Mouse (Mus musculus) midbrain, embryonic 11.5 days (tissue): Measurements from ENCODE around the gene Trarg1. TPM values are rescaled to one million over a fixed set of nuclear protein-coding genes. Genes with fewer than 3 reads are reported as not detected.

Experiments
- ATAC-seq: fragments of 200-750 bp; cut with Nextera tagmentation; 2 replicates; pipeline ENCODE4 v1.8.0; 2017; ENCODE audit warnings: moderate TSS enrichment, moderate library complexity; ENCODE audit not compliant: low FRiP score
- DNase-seq: peaks from one replicate; pipeline ENCODE4 v3.0.0; 2015; ENCODE audit warnings: low spot score; ENCODE audit errors: missing footprints
- H3K27ac ChIP-seq: fragments of 300-500 bp; sonication (generic); 2 replicates; pipeline ENCODE4 v1.5.1; 2014; ENCODE audit warnings: low read depth, low read length
- H3K27me3 ChIP-seq: fragments of 300-500 bp; sonication (generic); 2 replicates; pipeline ENCODE4 v1.6.1; 2014; ENCODE audit warnings: mild to moderate bottlenecking, low read length, moderate library complexity, mixed read lengths; ENCODE audit not compliant: control insufficient read depth, insufficient read depth
- H3K36me3 ChIP-seq: fragments of 300-500 bp; sonication (generic); 2 replicates; pipeline ENCODE4 v1.6.1; 2014; ENCODE audit warnings: mild to moderate bottlenecking, low read length, moderate library complexity, mixed read lengths; ENCODE audit not compliant: control insufficient read depth, insufficient read depth
- H3K4me1 ChIP-seq: fragments of 300-500 bp; sonication (generic); 2 replicates; pipeline ENCODE4 v1.6.1; 2014; ENCODE audit warnings: low read length; ENCODE audit not compliant: control insufficient read depth, insufficient read depth
- H3K4me2 ChIP-seq: fragments of 300-500 bp; sonication (generic); 2 replicates; pipeline ENCODE4 v1.6.1; 2014; ENCODE audit warnings: mild to moderate bottlenecking, moderate library complexity
- H3K4me3 ChIP-seq: fragments of 300-500 bp; sonication (generic); 2 replicates; pipeline ENCODE4 v1.5.1; 2014; ENCODE audit warnings: low read depth, low read length
- H3K9ac ChIP-seq: fragments of 300-500 bp; sonication (generic); 2 replicates; pipeline ENCODE4 v1.6.1; 2014; ENCODE audit warnings: low read length
- H3K9me3 ChIP-seq: fragments of 300-500 bp; sonication (generic); 2 replicates; pipeline ENCODE4 v1.6.1; 2016; ENCODE audit warnings: low read length; ENCODE audit not compliant: control insufficient read depth
- WGBS: fragments of 180-500 bp; shearing (Covaris S2); extraction: QIAGEN DNeasy Blood & Tissue Kit; methylation state at CpG from one replicate; pipeline ENCODE4 v1.1.7; 2014; 5-methylcytosine and 5-hydroxymethylcytosine counted together
- polyA plus RNA-seq: library from polyadenylated mRNA; unstranded; fragments of >200 nt; fragmentation: Nextera tagmentation; extraction: Ambion mirVana; gene quantifications from 2 replicates; pipeline ENCODE4 v1.2.1, GENCODE M21; 2014

Gene Trarg1
- polyA plus RNA-seq, 1 experiment from 2014 or later, result 0.04 TPM

DNA sequence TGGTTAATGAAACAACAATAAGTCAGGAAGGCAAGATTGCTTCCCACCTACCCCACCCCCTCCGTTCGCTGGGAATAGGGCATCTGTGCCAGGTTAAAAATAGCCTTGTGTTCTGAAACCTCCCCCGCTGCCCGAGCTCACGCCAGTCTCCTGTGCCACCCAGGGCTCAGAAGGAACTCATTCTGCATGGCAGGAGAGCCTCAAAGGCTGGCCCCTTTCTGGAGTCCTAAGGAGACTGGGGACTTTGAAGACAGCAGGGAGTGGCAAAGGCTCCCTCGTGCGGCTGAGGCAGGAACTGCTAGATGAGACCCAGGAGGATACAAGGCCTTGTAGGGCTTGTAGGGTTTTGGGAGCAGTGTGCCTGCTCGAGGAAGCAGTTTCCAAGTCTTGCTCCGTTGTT lies 32.1 kb upstream of the Trarg1 start:
- Histone ChIP-seq H3K27ac (no peak overlapping the region), H3K4me3 (no peak overlapping the region), H3K4me2 (peak overlapping the region; percentile 36), H3K9ac (peak overlapping the region; percentile 16; the same call in 1 of the 2 replicates), H3K4me1 (peaks cover 4% of the 10 kb centered on the region), H3K36me3 (no peaks in the 10 kb centered on the region), H3K9me3 (no peaks in the 10 kb centered on the region), H3K27me3 (no peaks in the 10 kb centered on the region)
- WGBS, result 8% methylated on average over 9 of the region's 9 CpGs
- DNase-seq, result peak; percentile 99
- ATAC-seq, result 0 out of 2 replicates have a peak, but pooled peaks have one; percentile 24

DNA sequence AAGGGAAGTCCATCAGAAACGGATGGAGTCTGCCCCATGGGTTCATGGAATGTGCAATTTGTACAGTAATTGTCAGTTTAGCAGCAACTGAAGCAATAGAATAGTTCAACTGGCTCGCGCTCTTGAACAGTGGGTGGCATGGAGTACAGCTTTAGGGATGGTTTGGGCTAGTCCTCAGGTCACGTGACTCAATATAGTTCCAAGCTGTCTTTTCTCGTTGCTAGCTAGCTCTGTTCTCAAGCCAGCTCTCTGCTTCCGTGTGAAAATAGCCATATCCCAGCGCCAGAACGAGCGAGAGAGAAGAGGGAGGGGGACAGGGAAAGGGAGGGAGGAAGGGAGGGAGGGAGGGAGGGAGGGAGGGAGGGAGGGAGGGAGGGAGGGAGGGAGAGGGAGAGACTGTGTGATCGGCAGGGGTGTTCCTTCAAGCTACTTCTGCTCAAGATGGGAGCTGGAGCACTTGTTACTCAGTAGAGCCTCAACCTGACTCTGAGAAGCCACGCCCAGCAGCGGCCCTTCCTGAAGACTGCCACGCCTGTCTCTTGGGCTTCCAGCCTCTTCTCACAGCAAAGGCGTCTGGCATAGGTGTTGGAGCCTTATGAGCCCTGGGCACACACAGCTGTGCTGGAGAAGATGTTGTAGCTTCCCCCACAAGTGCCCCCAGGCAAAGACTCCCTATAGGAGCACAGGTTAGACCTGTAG lies 28.6 kb upstream of the Trarg1 start:
- no peak for DNase-seq
- Histone ChIP-seq H3K36me3 (no peaks in the 10 kb centered on the region), H3K27me3 (no peaks in the 10 kb centered on the region), H3K9me3 (no peaks in the 10 kb centered on the region), H3K4me2 (no peak overlapping the region), H3K9ac (no peak overlapping the region), H3K4me3 (no peak overlapping the region), H3K4me1 (no peaks in the 10 kb centered on the region; the same call in none of the 2 replicates), H3K27ac (no peak overlapping the region)
- 69% methylated on average over 11 of the region's 14 CpGs for WGBS
- ATAC-seq, result no peak

DNA sequence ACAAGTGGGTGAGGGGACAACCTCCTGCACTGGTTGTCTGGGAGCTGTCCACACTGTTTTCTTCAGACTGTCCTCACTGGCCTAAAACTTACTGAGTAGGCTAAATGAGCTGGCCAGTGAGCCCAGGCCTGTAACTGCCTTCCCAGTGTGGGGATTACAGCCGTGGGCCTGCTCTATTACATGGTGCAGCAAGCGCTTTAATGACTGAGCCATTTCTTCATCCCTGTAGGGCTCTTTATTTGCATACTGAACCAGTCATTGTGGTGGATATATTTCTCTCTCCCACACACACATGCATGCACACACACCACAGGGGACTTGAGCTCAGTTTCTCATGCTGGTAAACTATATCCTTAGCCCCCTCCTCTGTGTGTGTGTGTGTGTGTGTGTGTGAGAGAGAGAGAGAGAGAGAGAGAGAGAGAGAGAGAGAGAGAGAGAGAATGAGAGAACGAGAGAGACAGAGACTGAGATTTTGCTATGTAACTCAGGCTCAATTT lies 26.7 kb upstream of the Trarg1 start:
- Histone ChIP-seq H3K27me3 (no peaks in the 10 kb centered on the region), H3K36me3 (no peaks in the 10 kb centered on the region), H3K27ac (no peak overlapping the region), H3K9ac (no peak overlapping the region), H3K9me3 (no peaks in the 10 kb centered on the region), H3K4me3 (no peak overlapping the region), H3K4me1 (no peaks in the 10 kb centered on the region), H3K4me2 (no peak overlapping the region)
- ATAC-seq, result no peak
- DNase-seq, result peak; percentile 28
- WGBS, result 60% methylated on average over 3 of the region's 3 CpGs

DNA sequence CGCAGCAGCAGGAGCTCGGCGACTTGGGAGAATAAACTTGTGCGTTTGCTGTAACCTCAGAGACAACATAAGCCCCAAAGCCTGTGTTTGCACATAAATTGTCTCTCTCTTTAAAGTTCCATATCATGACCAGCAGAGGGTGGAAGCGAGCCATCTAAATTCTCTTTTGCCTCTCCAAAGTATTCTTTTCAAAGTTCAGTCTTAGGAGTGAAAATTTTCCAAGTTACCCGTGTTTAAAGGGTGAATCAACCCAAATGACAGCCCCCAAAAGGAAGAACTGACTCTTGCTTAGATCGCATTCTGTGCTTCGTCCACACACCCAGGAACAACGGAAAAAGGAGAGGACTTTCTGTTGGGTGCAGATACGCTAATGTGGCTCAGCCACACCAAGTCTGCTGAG lies 24.5 kb upstream of the Trarg1 start:
- DNase-seq, result peak; percentile 92
- Histone ChIP-seq H3K4me3 (no peak overlapping the region), H3K9me3 (no peaks in the 10 kb centered on the region), H3K4me1 (no peaks in the 10 kb centered on the region), H3K4me2 (peak overlapping the region; percentile 38; the same call in 1 of the 2 replicates), H3K27ac (no peak overlapping the region), H3K27me3 (no peaks in the 10 kb centered on the region), H3K9ac (no peak overlapping the region), H3K36me3 (no peaks in the 10 kb centered on the region)
- 6% methylated on average over 10 of the region's 10 CpGs for WGBS
- ATAC-seq, result no peak

DNA sequence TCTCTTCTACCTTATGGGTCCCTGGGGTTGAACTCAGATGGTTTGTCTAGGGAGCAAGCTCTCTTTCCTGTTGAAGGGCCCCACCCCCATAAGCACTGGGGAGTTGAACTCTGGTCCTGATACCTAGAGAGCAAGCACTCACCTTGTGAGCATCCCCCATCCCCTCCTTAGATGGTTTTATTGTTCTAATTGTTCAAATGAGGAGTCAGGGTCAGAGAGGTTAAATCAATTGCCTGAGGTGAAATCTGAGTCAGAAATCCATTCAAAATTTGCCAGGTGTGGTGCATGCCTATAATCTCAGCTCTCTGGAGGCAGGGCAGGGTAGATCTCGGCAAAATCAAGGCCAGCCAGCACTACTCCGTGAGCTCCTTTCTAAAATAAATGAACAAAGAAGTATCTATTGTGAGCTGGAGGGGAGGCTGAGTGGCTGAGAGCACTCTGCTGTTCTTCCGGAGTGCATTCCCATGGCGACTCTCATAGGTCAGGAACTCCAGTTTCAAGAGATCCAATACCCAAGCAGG lies 22.1 kb upstream of the Trarg1 start:
- Histone ChIP-seq H3K27ac (no peak overlapping the region), H3K9ac (no peak overlapping the region), H3K36me3 (no peaks in the 10 kb centered on the region), H3K4me2 (no peak overlapping the region), H3K27me3 (no peaks in the 10 kb centered on the region), H3K9me3 (no peaks in the 10 kb centered on the region), H3K4me3 (no peak overlapping the region), H3K4me1 (no peaks in the 10 kb centered on the region)
- whole genome bisulfite sequencing, result 53% methylated on average over 4 of the region's 4 CpGs
- peak; percentile 49 for DNase-seq
- ATAC-seq, result no peak

DNA sequence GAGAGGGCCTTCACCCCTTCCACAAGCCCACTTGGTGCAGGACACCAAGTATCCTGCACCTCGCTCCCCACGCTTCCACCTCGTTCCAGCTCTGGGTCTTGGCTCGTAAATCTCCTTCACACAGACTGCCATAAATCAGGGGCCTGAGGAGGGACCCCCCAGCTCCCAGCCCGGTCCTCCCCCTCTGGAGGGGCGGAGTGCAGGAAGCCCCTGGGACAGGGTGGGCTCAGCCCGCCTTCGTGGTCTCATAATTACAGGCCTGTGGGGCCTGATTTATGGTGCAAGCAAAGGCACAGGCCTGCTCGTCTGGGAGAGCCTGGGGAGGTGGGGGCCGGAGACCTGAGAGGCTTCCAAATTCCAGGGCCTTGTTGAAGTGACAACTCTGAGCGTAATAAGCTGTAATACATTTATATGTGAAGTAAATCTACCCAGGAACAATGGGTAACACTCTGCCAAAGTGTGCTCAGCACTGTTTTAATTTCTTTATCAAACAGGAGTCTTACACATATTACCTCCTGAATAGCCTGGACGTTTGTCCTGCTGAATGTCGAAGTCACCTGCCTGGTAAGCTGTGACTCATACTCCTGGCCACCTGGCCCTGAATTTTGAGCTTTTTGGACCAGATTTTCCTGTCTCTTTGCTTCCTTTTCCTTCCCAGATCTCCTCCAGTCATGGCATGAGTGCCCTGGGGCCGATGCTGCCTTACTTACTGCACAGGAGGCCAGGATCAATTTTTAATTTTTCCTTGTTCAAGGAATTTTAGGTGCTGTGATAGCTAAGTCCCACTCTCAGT lies 20.3 kb upstream of the Trarg1 start:
- 79% methylated on average over 14 of the region's 14 CpGs for WGBS

DNA sequence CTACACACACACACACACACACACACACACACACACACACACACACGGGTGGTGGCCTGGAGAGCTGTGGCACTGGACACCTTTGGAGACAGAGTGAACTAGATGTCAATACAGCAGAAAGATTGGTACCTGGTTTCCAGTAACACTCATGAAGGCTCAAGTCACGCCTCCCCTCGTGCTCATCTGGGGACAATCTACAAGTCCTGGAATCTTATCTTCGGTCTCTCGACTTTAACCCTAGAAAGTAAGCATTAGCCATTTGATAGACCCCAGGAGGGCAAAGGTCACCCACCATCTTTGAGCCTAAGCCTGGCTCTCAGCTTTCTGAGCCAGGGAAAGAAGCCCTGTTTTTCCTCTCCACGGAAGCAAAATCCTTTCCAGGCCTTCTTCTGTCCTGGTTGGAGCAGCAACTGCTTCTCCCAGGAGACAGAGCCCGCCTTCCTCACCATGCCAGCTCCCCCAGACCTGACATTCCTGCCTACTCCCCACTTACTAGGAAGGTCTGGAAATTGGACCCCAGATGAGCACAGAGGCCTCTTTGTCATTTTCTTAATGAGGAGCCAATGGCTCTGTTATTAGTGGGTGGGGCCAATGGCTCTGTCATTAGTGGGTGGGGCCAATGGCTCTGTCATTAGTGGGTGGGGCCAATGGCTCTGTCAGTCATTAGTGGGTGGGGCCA lies 17.7 kb upstream of the Trarg1 start:
- H3K4me2 ChIP-seq, result no peak overlapping the region
- 72% methylated on average over 7 of the region's 7 CpGs for WGBS
- no peaks in the 10 kb centered on the region for H3K9me3 ChIP-seq
- DNase-seq (no peak), ATAC-seq (no peak)
- no peak overlapping the region for H3K9ac ChIP-seq
- no peaks in the 10 kb centered on the region; the same call in 1 of the 2 replicates for H3K4me1 ChIP-seq
- no peak overlapping the region for H3K4me3 ChIP-seq
- H3K27ac ChIP-seq, result no peak overlapping the region
- peaks cover 13% of the 10 kb centered on the region for H3K27me3 ChIP-seq
- H3K36me3 ChIP-seq, result no peaks in the 10 kb centered on the region

More for the DNA sequence above, 20.3 kb upstream of the Trarg1 start:
- Histone ChIP-seq H3K9me3 (no peaks in the 10 kb centered on the region), H3K27ac (no peak overlapping the region), H3K4me2 (no peak overlapping the region), H3K36me3 (no peaks in the 10 kb centered on the region), H3K4me1 (no peaks in the 10 kb centered on the region), H3K4me3 (no peak overlapping the region), H3K9ac (no peak overlapping the region), H3K27me3 (no peaks in the 10 kb centered on the region)
- peak; percentile 79 for DNase-seq
- no peak for ATAC-seq

DNA sequence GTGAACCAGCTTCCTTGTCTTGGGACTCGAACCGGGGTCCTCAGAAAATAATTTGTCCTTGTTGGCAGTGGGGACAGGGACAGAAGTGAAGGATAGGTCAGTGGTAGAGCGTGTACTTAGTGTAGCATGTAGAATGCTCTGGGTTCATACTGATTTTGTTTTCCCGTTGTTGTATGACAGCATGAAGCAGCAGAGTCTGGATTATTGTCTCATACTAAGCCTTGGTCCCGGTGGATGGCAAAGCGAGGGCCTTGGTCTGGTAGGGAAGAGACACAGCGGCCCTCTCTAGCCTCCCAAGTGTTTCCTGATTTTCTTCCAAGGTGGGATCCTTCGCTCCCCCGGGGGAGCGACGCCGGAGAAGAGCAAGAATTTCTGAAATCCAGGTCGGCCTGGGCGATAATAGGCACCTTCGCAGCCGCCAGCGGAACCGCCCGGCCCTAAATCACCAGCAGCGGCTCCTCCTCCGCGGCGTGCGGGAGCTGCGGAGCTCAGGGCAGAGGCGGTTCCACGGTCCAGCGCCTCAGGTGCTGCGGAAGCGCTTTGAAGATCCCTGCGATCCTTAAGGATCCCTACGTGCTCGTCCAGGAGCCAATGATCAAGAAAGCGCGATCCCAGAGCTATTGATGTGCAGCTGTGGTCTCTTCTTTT lies 13.5 kb upstream of the Trarg1 start:
- peaks cover 24% of the 10 kb centered on the region for H3K27me3 ChIP-seq
- H3K9ac ChIP-seq, result peak overlapping the region; percentile 52
- no peaks in the 10 kb centered on the region; the same call in 1 of the 2 replicates for H3K4me1 ChIP-seq
- ATAC-seq (no peak), DNase-seq (peak; percentile 90)
- no peak overlapping the region for H3K27ac ChIP-seq
- H3K4me3 ChIP-seq, result peak overlapping the region; percentile 30
- WGBS, result 9% methylated on average over 35 of the region's 35 CpGs
- peak overlapping the region; percentile 58 for H3K4me2 ChIP-seq
- no peaks in the 10 kb centered on the region for H3K9me3 ChIP-seq
- H3K36me3 ChIP-seq, result no peaks in the 10 kb centered on the region
